Mouse (Mus musculus) CH12.LX (cell line): Measurements from ENCODE around the gene Inhbb. TPM values are rescaled to one million over a fixed set of nuclear protein-coding genes. Genes with fewer than 3 reads are reported as not detected.

ENCODE experiments used
- DNase-seq: peaks from one replicate; pipeline ENCODE4 v3.0.0-alpha.2; 2013; ENCODE audit errors: extremely low read depth
- H3K27ac ChIP-seq: 2 replicates; pipeline ENCODE4 v1.5.1; 2012; ENCODE audit warnings: low read depth, mild to moderate bottlenecking, control low read depth, moderate library complexity; ENCODE audit not compliant: insufficient read depth
- H3K27me3 ChIP-seq: replicated peaks from 2 replicates; pipeline ENCODE3; 2012; ENCODE audit warnings: inconsistent platforms
- H3K36me3 ChIP-seq, 2 experiments: replicated peaks in 1 of 2; 2 replicates each; pipeline versions ENCODE3 to v1.6.1; 2012; ENCODE audit warnings: inconsistent platforms in 1 of 2, low read length in 1 of 2, mild to moderate bottlenecking in 1 of 2, mixed read lengths in 1 of 2, moderate library complexity in 1 of 2; ENCODE audit not compliant: control insufficient read depth in 1 of 2, insufficient read depth in 1 of 2
- H3K4me1 ChIP-seq, 2 experiments: 2 replicates each; pipeline ENCODE4 v1.6.1; 2012; ENCODE audit warnings: inconsistent platforms in 1 of 2, moderate library complexity in 1 of 2; ENCODE audit not compliant: insufficient read depth in 2 of 2, control insufficient read depth in 1 of 2
- H3K4me2 ChIP-seq: 2 replicates; pipeline ENCODE4 v1.6.1; 2012; ENCODE audit warnings: low read depth, mild to moderate bottlenecking, control low read depth; ENCODE audit not compliant: poor library complexity, insufficient read depth, severe bottlenecking
- H3K4me3 ChIP-seq, 3 experiments: fragments of 150-350 bp in 1 of 3; sonication (generic) in 1 of 3; replicated peaks in 1 of 3; 2 replicates each; pipeline versions ENCODE3 to v1.5.1; 2011 to 2012; ENCODE audit warnings: low read depth in 2 of 3, low read length in 2 of 3, mild to moderate bottlenecking in 2 of 3, moderate library complexity in 2 of 3, control low read depth in 1 of 3, improper control_type of control experiment in 1 of 3, inconsistent platforms in 1 of 3, mixed read lengths in 1 of 3; ENCODE audit not compliant: poor library complexity in 1 of 3
- H3K79me2 ChIP-seq: replicated peaks from 2 replicates; pipeline ENCODE4 v1.6.1; 2012; ENCODE audit warnings: mild to moderate bottlenecking, moderate library complexity; ENCODE audit not compliant: control insufficient read depth, poor library complexity, insufficient read depth, severe bottlenecking; ENCODE audit errors: extremely low read depth
- H3K9ac ChIP-seq: 2 replicates; pipeline ENCODE4 v1.6.1; 2012; ENCODE audit warnings: low read depth, mild to moderate bottlenecking, control low read depth, moderate library complexity; ENCODE audit not compliant: insufficient read depth
- H3K9me3 ChIP-seq: replicated peaks from 2 replicates; pipeline ENCODE3; 2012; ENCODE audit warnings: low read length, inconsistent platforms, mixed read lengths
- CHD1 ChIP-seq: IDR thresholded peaks from 2 replicates; pipeline ENCODE4 v1.6.1; 2012; ENCODE audit warnings: low read depth, low read length, improper control_type of control experiment, inconsistent platforms
- CTCF ChIP-seq, 2 experiments: IDR thresholded peaks in 1 of 2; conservative IDR thresholded peaks in 1 of 2; 2 replicates each; pipeline ENCODE4 v1.5.1; 2011 to 2012; ENCODE audit warnings: low read depth in 2 of 2, low read length in 2 of 2, improper control_type of control experiment in 1 of 2, inconsistent platforms in 1 of 2, mild to moderate bottlenecking in 1 of 2, moderate library complexity in 1 of 2
- GABPA ChIP-seq: IDR thresholded peaks from 2 replicates; pipeline ENCODE4 v1.6.1; 2012; ENCODE audit warnings: low read depth, low read length, improper control_type of control experiment, inconsistent platforms; ENCODE audit not compliant: insufficient replicate concordance
- JUN ChIP-seq: IDR thresholded peaks from 2 replicates; pipeline ENCODE4 v1.6.1; 2011; ENCODE audit warnings: low read depth, mild to moderate bottlenecking, low read length, improper control_type of control experiment, moderate library complexity; ENCODE audit not compliant: insufficient read depth
- KAT2A ChIP-seq: IDR thresholded peaks from 2 replicates; pipeline ENCODE4 v1.6.1; 2012; ENCODE audit warnings: low read length, improper control_type of control experiment, inconsistent platforms; ENCODE audit not compliant: insufficient replicate concordance
- MAFK ChIP-seq: IDR thresholded peaks from 2 replicates; pipeline ENCODE4 v1.6.1; 2011; ENCODE audit warnings: low read length, improper control_type of control experiment; ENCODE audit not compliant: insufficient replicate concordance
- MAX ChIP-seq: IDR thresholded peaks from 2 replicates; pipeline ENCODE4 v1.6.1; 2011; ENCODE audit warnings: low read length, improper control_type of control experiment
- MAZ ChIP-seq: IDR thresholded peaks from 2 replicates; pipeline ENCODE4 v1.6.1; 2012; ENCODE audit warnings: low read depth, mild to moderate bottlenecking, inconsistent platforms, low read length, improper control_type of control experiment, moderate library complexity
- MEF2A ChIP-seq: IDR thresholded peaks from 2 replicates; pipeline ENCODE4 v1.6.1; 2014; ENCODE audit warnings: low read depth, mild to moderate bottlenecking, inconsistent platforms, low read length, improper control_type of control experiment, borderline replicate concordance
- MXI1 ChIP-seq: IDR thresholded peaks from 2 replicates; pipeline ENCODE4 v1.6.1; 2011; ENCODE audit warnings: mild to moderate bottlenecking, low read depth, low read length, improper control_type of control experiment
- POLR2A ChIP-seq: IDR thresholded peaks from 2 replicates; pipeline ENCODE4 v1.6.1; 2011; ENCODE audit warnings: low read depth, mild to moderate bottlenecking, improper control_type of control experiment, low read length
- SMC3 ChIP-seq: IDR thresholded peaks from 2 replicates; pipeline ENCODE4 v1.6.1; 2011; ENCODE audit warnings: low read depth, low read length, improper control_type of control experiment
- TBP ChIP-seq: conservative IDR thresholded peaks from 2 replicates; pipeline ENCODE4 v1.6.1; 2011; ENCODE audit warnings: low read depth, low read length, improper control_type of control experiment
- TCF12 ChIP-seq: IDR thresholded peaks from 2 replicates; pipeline ENCODE4 v1.6.1; 2014; ENCODE audit warnings: low read depth, mild to moderate bottlenecking, inconsistent platforms, low read length, improper control_type of control experiment
- UBTF ChIP-seq: IDR thresholded peaks from 2 replicates; pipeline ENCODE4 v1.6.1; 2012; ENCODE audit warnings: low read depth, mild to moderate bottlenecking, inconsistent platforms, low read length, improper control_type of control experiment, moderate library complexity
- USF2 ChIP-seq: conservative IDR thresholded peaks from 2 replicates; pipeline ENCODE4 v1.6.1; 2011; ENCODE audit warnings: low read depth, low read length, improper control_type of control experiment
- ZC3H11A ChIP-seq: IDR thresholded peaks from 2 replicates; pipeline ENCODE4 v1.6.1; 2012; ENCODE audit warnings: low read depth, mild to moderate bottlenecking, inconsistent platforms, low read length, improper control_type of control experiment
- ZMIZ1 ChIP-seq: IDR thresholded peaks from 2 replicates; pipeline ENCODE4 v1.6.1; 2012; ENCODE audit warnings: low read depth, mild to moderate bottlenecking, inconsistent platforms, low read length, improper control_type of control experiment
- dilution Hi-C: fragments of 300-500 bp; cut with MboI; formaldehyde crosslinking; loops from 2 replicates; pipeline ENCODE4 v1.14.3; 2020; ENCODE audit warnings: low sequenced_read_pairs; ENCODE audit not compliant: extremely low pct_unique_long_range_greater_than_20kb, extremely low pct_ligation_motif_present
- in situ Hi-C: fragments of 300-500 bp; cut with MboI; formaldehyde crosslinking; loops from 3 replicates; pipeline ENCODE4 v1.14.3; 2019; ENCODE audit warnings: low sequenced_read_pairs, low pct_ligation_motif_present, low pct_unique_long_range_greater_than_20kb, mixed read lengths
- polyA plus RNA-seq: library from polyadenylated mRNA; unstranded; fragments of >175 nt; gene quantifications from 2 replicates; pipeline ENCODE4 v1.2.1, GENCODE M21; 2012; ENCODE audit warnings: low read depth; ENCODE audit not compliant: insufficient read length
- total RNA-seq, 2 experiments: library from RNA; depleted of rRNA; stranded (reverse); fragments of 300-350 nt in 1 of 2; fragments of >200 nt in 1 of 2; gene quantifications; 2 replicates each; pipeline ENCODE4 v1.2.3; 2012 to 2014

Inhbb gene
- total and polyA plus RNA-seq, 3 experiments, result not detected

DNA sequence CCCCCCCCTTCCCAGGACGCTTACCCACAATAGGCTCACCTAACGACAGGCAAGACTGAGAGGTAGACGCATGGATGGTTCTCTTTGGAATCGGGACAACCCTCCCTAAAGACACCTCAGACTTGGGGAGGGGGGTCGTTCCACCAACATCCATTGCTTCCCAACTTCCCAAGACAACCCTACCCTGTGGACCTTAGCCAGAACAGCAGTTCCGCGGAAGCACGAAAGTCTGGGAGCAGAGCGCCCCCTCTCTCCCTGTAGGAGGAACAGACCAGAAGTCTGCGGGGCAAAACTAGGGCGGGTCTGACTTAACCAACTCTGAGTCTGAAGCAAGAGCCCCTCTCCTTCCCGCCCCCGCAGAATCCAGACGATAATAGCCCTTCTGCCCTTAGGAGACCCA is 1.5 kb upstream of the Inhbb start:
- no peak overlapping the region for H3K4me3 ChIP-seq
- no peak for DNase-seq
- no peak overlapping the region for H3K27ac ChIP-seq
- H3K79me2 ChIP-seq, result no peaks in the 10 kb centered on the region
- H3K9ac ChIP-seq, result no peak overlapping the region
- in situ Hi-C loops, result no loop called here
- H3K4me1 ChIP-seq, result no peaks in the 10 kb centered on the region
- no peaks in the 10 kb centered on the region for H3K36me3 ChIP-seq
- peaks cover 73% of the 10 kb centered on the region for H3K9me3 ChIP-seq
- dilution Hi-C loops, result no loop called here
- no peak for TF ChIP-seq MAX
- TF ChIP-seq USF2, result no peak
- TF ChIP-seq JUN, result no peak
- no peak for TF ChIP-seq POLR2A
- no peak for TF ChIP-seq UBTF
- no peak for TF ChIP-seq MAFK
- no peak for TF ChIP-seq ZMIZ1
- no peak for TF ChIP-seq TBP
- TF ChIP-seq CHD1, result no peak
- no peak for TF ChIP-seq SMC3
- TF ChIP-seq KAT2A, result no peak
- TF ChIP-seq ZC3H11A, result no peak
- TF ChIP-seq MXI1, result no peak
- H3K27me3 ChIP-seq, result no peaks in the 10 kb centered on the region
- no peak overlapping the region for H3K4me2 ChIP-seq

DNA sequence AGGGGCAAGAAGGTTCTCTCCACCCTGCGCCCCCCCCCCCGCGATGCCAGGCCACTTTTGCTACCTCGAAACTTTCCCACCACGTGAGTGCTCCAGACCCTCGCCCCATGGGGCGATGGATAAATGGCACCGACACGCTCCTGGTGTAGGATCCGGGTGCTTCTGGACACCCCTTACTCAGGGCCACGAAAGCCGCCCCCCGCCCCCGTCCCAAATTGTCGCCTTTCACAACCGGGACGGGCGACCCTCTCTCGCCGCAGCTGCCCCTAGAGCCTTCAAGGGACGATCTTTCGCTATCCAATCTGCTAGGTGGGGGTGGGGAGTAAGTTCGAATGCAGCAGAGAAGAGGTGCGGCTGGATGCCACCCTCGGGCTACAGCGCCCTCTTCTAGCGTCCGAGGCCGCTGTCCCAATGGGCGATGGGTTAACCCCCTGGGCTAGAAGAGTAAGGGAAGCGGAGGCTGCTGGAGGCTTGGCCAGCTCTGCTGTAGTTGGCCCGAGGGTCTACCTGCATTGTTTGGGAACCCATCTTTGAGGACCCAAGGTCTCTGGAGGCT is 490 bp upstream of the Inhbb start:
- in situ Hi-C loops (no loop called here), dilution Hi-C loops (no loop called here)
- no peak overlapping the region for H3K27ac ChIP-seq
- H3K4me3 ChIP-seq, result no peak overlapping the region
- no peaks in the 10 kb centered on the region for H3K36me3 ChIP-seq
- H3K79me2 ChIP-seq, result no peaks in the 10 kb centered on the region
- H3K4me1 ChIP-seq, result no peaks in the 10 kb centered on the region
- TF ChIP-seq KAT2A (no peak), MEF2A (no peak), MXI1 (no peak), SMC3 (no peak), CTCF (conservative IDR thresholded peaks at IDR 0.05 in 1 of 2, IDR thresholded peaks at IDR 0.05 in 1 of 2; ENCODE audit: low read depth in 2 of 2, low read length in 2 of 2) (no peak), TCF12 (no peak), UBTF (no peak), GABPA (no peak), ZC3H11A (no peak), TBP (no peak), MAZ (no peak)
- no peak overlapping the region for H3K9ac ChIP-seq
- no peak overlapping the region for H3K4me2 ChIP-seq
- H3K27me3 ChIP-seq, result no peaks in the 10 kb centered on the region
- peaks cover 78% of the 10 kb centered on the region for H3K9me3 ChIP-seq
- no peak for DNase-seq
